ENCODE assay signal across 22 mouse cellular contexts in the genomic region with DNA sequence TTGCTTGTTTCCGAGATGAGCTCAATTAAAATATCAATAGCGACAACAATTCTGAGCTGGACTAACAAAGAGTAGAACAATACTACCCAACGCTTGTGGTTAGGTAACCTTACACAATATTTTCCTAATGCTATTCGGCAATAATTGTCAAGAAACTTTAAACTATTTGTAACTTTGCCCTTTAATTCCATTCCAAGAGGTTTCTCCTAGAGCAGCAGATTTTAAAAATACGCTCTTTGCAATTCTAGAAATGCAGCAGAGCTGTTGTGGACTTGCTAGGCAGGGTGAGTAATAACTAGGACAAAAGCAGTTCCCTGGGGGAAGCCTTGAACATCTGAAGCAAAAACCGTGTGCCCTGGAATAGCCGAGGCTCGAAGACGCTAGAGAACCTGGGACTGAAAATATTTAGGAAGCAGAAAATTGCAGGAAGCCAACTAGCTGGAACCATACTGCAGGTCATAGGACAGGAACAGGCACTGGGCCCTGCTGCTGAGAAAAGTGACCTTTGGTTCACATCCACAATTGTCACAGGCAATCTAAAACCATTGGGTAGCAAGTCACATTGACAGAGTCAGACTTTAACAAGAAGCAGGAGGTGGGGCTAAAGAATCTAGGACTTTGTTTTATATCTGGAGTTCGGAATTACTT. TPM values are rescaled to one million over a fixed set of nuclear protein-coding genes. Genes with fewer than 3 reads are reported as not detected.
A peak's percentile ranks its signal among the peaks of the same experiment; 100 is the strongest.
DNase-seq lines count a peak whose midpoint lies in the region; ATAC-seq and TF ChIP-seq lines count a peak whose summit lies in the region.
"Had no signal": no experiment of that assay in that cellular context is flagged by ENCODE, and none has a peak within 500 bp of the region (broad histone marks: within the 10 kb centered on the region; RNA-seq: fewer than 3 reads in every experiment).

No protein-coding gene starts in this region.

- no peak for TF ChIP-seq EP300 in lung, postnatal 0 days (IDR thresholded peaks at IDR 0.05)

- no peaks in the 10 kb centered on the region for H3K36me3 ChIP-seq in lung, postnatal 0 days (ENCODE audit: insufficient read depth, low read length)
- H3K36me3 ChIP-seq in intestine, postnatal 0 days (ENCODE audit: control insufficient read depth, insufficient read depth) = no peaks in the 10 kb centered on the region
- H3K36me3 ChIP-seq: embryonic facial prominence, embryonic 12.5 days; forebrain, embryonic 15.5 days; hindbrain, embryonic 10.5 days; neural tube, embryonic 15.5 days had no signal

- no peak overlapping the region for H3K4me2 ChIP-seq in lung, postnatal 0 days (replicated peaks; ENCODE audit: low read depth, low read length)
- H3K4me2 ChIP-seq in intestine, postnatal 0 days (replicated peaks; ENCODE audit: low read depth) = no peak overlapping the region
- H3K4me2 ChIP-seq: embryonic facial prominence, embryonic 12.5 days; forebrain, embryonic 15.5 days; neural tube, embryonic 15.5 days had no signal

- DNase-seq in lung, postnatal 0 days (ENCODE audit: low spot score) = peak; percentile 70
- DNase-seq in lung, adult 2 months = no peak
- DNase-seq in kidney, postnatal 14 days = peak; percentile 52
- no peak for DNase-seq in spleen, postnatal 10 days (ENCODE audit: low spot score in 2 of 2)
- no peak for DNase-seq in left cerebral cortex, postnatal 4 days
- DNase-seq: cerebellum, adult 8-10 months; gastrocnemius, postnatal 25 days; layer of hippocampus, adult 9-11 months; lung, postnatal 10 days; spleen, adult 18-20 months; thymus, postnatal 4 days had no signal

- no peaks in the 10 kb centered on the region for H3K9me3 ChIP-seq in lung, postnatal 0 days (ENCODE audit: low read length)
- no peaks in the 10 kb centered on the region for H3K9me3 ChIP-seq in intestine, postnatal 0 days (ENCODE audit: control insufficient read depth)
- H3K9me3 ChIP-seq: embryonic facial prominence, embryonic 12.5 days; forebrain, embryonic 15.5 days; hindbrain, embryonic 10.5 days; neural tube, embryonic 15.5 days had no signal

- peak; percentile 30 for ATAC-seq in lung, postnatal 0 days
- peak; percentile 63 for ATAC-seq in intestine, postnatal 0 days
- no peak for ATAC-seq in granulocyte monocyte progenitor cell, adult 5-6 weeks (replicated peaks; ENCODE audit: poor library complexity, severe bottlenecking)
- ATAC-seq: forebrain, embryonic 15.5 days; inflammation-experienced regulatory T-cells, adult 6 months; midbrain, embryonic 16.5 days had no signal

- H3K9ac ChIP-seq in lung, postnatal 0 days (replicated peaks; ENCODE audit: low read depth) = no peak overlapping the region
- H3K9ac ChIP-seq in intestine, postnatal 0 days (ENCODE audit: low read depth, low read length) = no peak overlapping the region
- H3K9ac ChIP-seq: embryonic facial prominence, embryonic 12.5 days; forebrain, embryonic 15.5 days; liver, embryonic 14.5 days; neural tube, embryonic 15.5 days had no signal

- no peaks in the 10 kb centered on the region for H3K4me1 ChIP-seq in lung, postnatal 0 days (ENCODE audit: insufficient read depth, low read depth, low read length)
- no peaks in the 10 kb centered on the region for H3K4me1 ChIP-seq in lung, adult 2 months (ENCODE audit: control insufficient read depth, insufficient read depth, low read length)
- peaks cover 3% of the 10 kb centered on the region; the same call in 1 of the 2 replicates for H3K4me1 ChIP-seq in intestine, postnatal 0 days (replicated peaks; ENCODE audit: control insufficient read depth, insufficient read depth, low read length)
- H3K4me1 ChIP-seq: embryonic facial prominence, embryonic 12.5 days; forebrain, embryonic 15.5 days; hindbrain, embryonic 10.5 days; neural tube, embryonic 15.5 days had no signal

- intact Hi-C loops in left cerebral cortex, postnatal 4 days (cut with DNase I) = no loop called here

- H3K4me3 ChIP-seq in lung, postnatal 0 days (ENCODE audit: low read depth, low read length) = no peak overlapping the region
- no peak overlapping the region for H3K4me3 ChIP-seq in lung, adult 2 months (replicated peaks; ENCODE audit: extremely low read depth, low read depth, low read length)
- H3K4me3 ChIP-seq in intestine, postnatal 0 days (ENCODE audit: low read depth, low read length) = no peak overlapping the region
- H3K4me3 ChIP-seq: embryonic facial prominence, embryonic 12.5 days; forebrain, embryonic 15.5 days; hindbrain, embryonic 10.5 days; left cerebral cortex, adult 2 months; megakaryocyte, embryonic 14.5 days; neural tube, embryonic 15.5 days had no signal

- TF ChIP-seq POLR2A in lung, adult 2 months (IDR thresholded peaks at IDR 0.05; ENCODE audit: borderline replicate concordance, extremely low read depth, low read depth, low read length) = no peak

- WGBS in lung, postnatal 0 days = 67% methylated on average over 10 of the region's 10 CpGs
- 70% methylated on average over 10 of the region's 10 CpGs for WGBS in lung, adult 2 months
- 60% methylated on average over 10 of the region's 10 CpGs for WGBS in intestine, postnatal 0 days

- no peak for TF ChIP-seq CTCF in lung, postnatal 0 days (IDR thresholded peaks at IDR 0.05)
- TF ChIP-seq CTCF in lung, adult 2 months (IDR thresholded peaks at IDR 0.05; ENCODE audit: insufficient read depth, low read length) = no peak
- TF ChIP-seq CTCF in intestine, postnatal 0 days (IDR thresholded peaks at IDR 0.05; ENCODE audit: low read depth) = no peak

- H3K27me3 ChIP-seq in lung, postnatal 0 days (replicated peaks; ENCODE audit: insufficient read depth, low read length) = no peaks in the 10 kb centered on the region
- H3K27me3 ChIP-seq in intestine, postnatal 0 days (replicated peaks; ENCODE audit: control insufficient read depth, insufficient read depth, low read length) = no peaks in the 10 kb centered on the region
- H3K27me3 ChIP-seq: embryonic facial prominence, embryonic 12.5 days; forebrain, embryonic 15.5 days; neural tube, embryonic 15.5 days had no signal

- H3K27ac ChIP-seq in lung, postnatal 0 days (ENCODE audit: low read length) = no peak overlapping the region
- H3K27ac ChIP-seq in intestine, postnatal 0 days (ENCODE audit: low read depth, low read length) = peak overlapping the region; percentile 46; the same call in 1 of the 2 replicates
- H3K27ac ChIP-seq: embryonic facial prominence, embryonic 12.5 days; forebrain, embryonic 15.5 days; hindbrain, embryonic 10.5 days; left cerebral cortex, adult 2 months; liver, embryonic 14.5 days; neural tube, embryonic 15.5 days had no signal

RNA-seq across cellular contexts. Expression of gene Rras2, which starts 24.7 kb away (rescaled TPM):
- 77.7 and 83.6 TPM in 2 replicates for polyA plus RNA-seq in lung, postnatal 0 days (2015; fragmentation: Nextera tagmentation; extraction: Ambion mirVana)
- polyA plus RNA-seq in lung, adult 2 months (2012; rRNA removed) = 24.4 and 30.0 TPM in 2 replicates
- polyA plus RNA-seq in intestine, postnatal 0 days (2015; fragmentation: Nextera tagmentation; extraction: Ambion mirVana) = 24.3 and 24.5 TPM in 2 replicates
- 0.97 and 3.5 TPM in 2 replicates for total RNA-seq in granulocyte monocyte progenitor cell, adult 5-6 weeks (2014; fragmentation: Nextera tagmentation)
- 1.1 and 1.6 TPM in 2 replicates for total RNA-seq in granulocyte monocyte progenitor cell, adult 5-6 weeks (2017)
- 10 to 100 TPM; 71.3 to 74.0 TPM for total RNA-seq in left cerebral cortex, postnatal 4 days (2021)

Comparison
In these comparisons a context has a peak if more than half of its experiments do, and no peak if none do; other contexts are left out.
1. DNase-seq: peak in lung, postnatal 0 days (single experiment) and kidney, postnatal 14 days (single experiment); none in lung, adult 2 months (single experiment), spleen, postnatal 10 days (0 of 2) and left cerebral cortex, postnatal 4 days (single experiment).